Mouse (Mus musculus): ENCODE measurements around the gene Suv39h1. TPM values are rescaled to one million over a fixed set of nuclear protein-coding genes. Genes with fewer than 3 reads are reported as not detected.
"Not testable (repeated sequence)": the region's sequence is repeated elsewhere in the genome, so short reads cannot be mapped to it uniquely, and the experiment has no call there.

Suv39h1 gene
- total RNA-seq, 1 experiment, result 42.6 TPM

- H3K4me3 ChIP-seq (ENCODE audit: insufficient read depth in 1 of 2, low read depth in 1 of 2, low read length in 2 of 2, poor library complexity in 1 of 2, severe bottlenecking in 1 of 2), result no peak overlapping the region
- H3K27ac ChIP-seq (ENCODE audit: insufficient read depth, low read depth, low read length, poor library complexity, severe bottlenecking), result no peak overlapping the region
- in situ Hi-C loops (cut with MboI; ENCODE audit: low sequenced_read_pairs in 2 of 2, unreplicated experiment in 2 of 2), result no loop called here
- DNase-seq (ENCODE audit: low read depth, low spot score), result no peak
- H3K4me1 ChIP-seq (ENCODE audit: control insufficient read depth in 2 of 2, insufficient read depth in 2 of 2, low read length in 2 of 2, poor library complexity in 1 of 2), result peaks cover 0 to 2% of the 10 kb centered on the region in 2 experiments; a peak in 1 of 4 replicates
- no peaks in the 10 kb centered on the region for H3K36me3 ChIP-seq (ENCODE audit: control insufficient read depth, insufficient read depth, low read length, poor library complexity, severe bottlenecking)
- H3K9ac ChIP-seq (ENCODE audit: insufficient read depth, low read depth, low read length, poor library complexity, severe bottlenecking), result no peak overlapping the region
- no peak for TF ChIP-seq MAFK (IDR thresholded peaks at IDR 0.05; ENCODE audit: insufficient read depth, low read depth, low read length)
- no peak for TF ChIP-seq HCFC1 (IDR thresholded peaks at IDR 0.05; ENCODE audit: borderline replicate concordance, insufficient read depth, low read length)
- TF ChIP-seq ZC3H11A (IDR thresholded peaks at IDR 0.05; ENCODE audit: borderline replicate concordance, low read depth, low read length), result no peak
- TF ChIP-seq CHD2 (IDR thresholded peaks at IDR 0.05; ENCODE audit: low read depth, low read length), result no peak
- TF ChIP-seq ZNF384 (IDR thresholded peaks at IDR 0.05; ENCODE audit: low read depth, low read length), result no peak
- H3K9me3 ChIP-seq (ENCODE audit: control insufficient read depth, insufficient read depth, low read depth, low read length), result no peaks in the 10 kb centered on the region
Measured at GRCm38 (mm10) chrX:8084771-8085259, 10.3 kb upstream of the Suv39h1 start.

GRCm38 (mm10) chrX:8075104-8075503, 544 bp upstream of the Suv39h1 start:
- in situ Hi-C loops (cut with MboI; ENCODE audit: low sequenced_read_pairs in 2 of 2, unreplicated experiment in 2 of 2), result no loop called here
- peak overlapping the region; percentile 67 to 72 for H3K4me3 ChIP-seq (ENCODE audit: insufficient read depth in 1 of 2, low read depth in 1 of 2, low read length in 2 of 2, poor library complexity in 1 of 2, severe bottlenecking in 1 of 2)
- TF ChIP-seq ZNF384 (IDR thresholded peaks at IDR 0.05; ENCODE audit: low read depth, low read length), result no peak
- H3K9ac ChIP-seq (ENCODE audit: insufficient read depth, low read depth, low read length, poor library complexity, severe bottlenecking), result peak overlapping the region; percentile 75
- H3K9me3 ChIP-seq (ENCODE audit: control insufficient read depth, insufficient read depth, low read depth, low read length), result no peaks in the 10 kb centered on the region
- H3K27ac ChIP-seq (ENCODE audit: insufficient read depth, low read depth, low read length, poor library complexity, severe bottlenecking), result 0 out of 2 replicates have a peak overlapping the region, but pooled peaks have one; percentile 3
- DNase-seq (ENCODE audit: low read depth, low spot score), result no peak
- H3K4me1 ChIP-seq (ENCODE audit: control insufficient read depth in 2 of 2, insufficient read depth in 2 of 2, low read length in 2 of 2, poor library complexity in 1 of 2), result peaks cover 0 to 5% of the 10 kb centered on the region in 2 experiments; a peak in 1 of 4 replicates
- H3K36me3 ChIP-seq (ENCODE audit: control insufficient read depth, insufficient read depth, low read length, poor library complexity, severe bottlenecking), result peaks cover 12% of the 10 kb centered on the region

GRCm38 (mm10) chrX:8073881-8074429, 605 bp downstream of the Suv39h1 start:
- DNase-seq (ENCODE audit: low read depth, low spot score), result no peak
- H3K9ac ChIP-seq (ENCODE audit: insufficient read depth, low read depth, low read length, poor library complexity, severe bottlenecking), result peak overlapping the region; percentile 92
- H3K36me3 ChIP-seq (ENCODE audit: control insufficient read depth, insufficient read depth, low read length, poor library complexity, severe bottlenecking), result peaks cover 12% of the 10 kb centered on the region
- H3K4me3 ChIP-seq (ENCODE audit: insufficient read depth in 1 of 2, low read depth in 1 of 2, low read length in 2 of 2, poor library complexity in 1 of 2, severe bottlenecking in 1 of 2), result peak overlapping the region; percentile 70 to 87
- H3K27ac ChIP-seq (ENCODE audit: insufficient read depth, low read depth, low read length, poor library complexity, severe bottlenecking), result peak overlapping the region; percentile 96
- H3K9me3 ChIP-seq (ENCODE audit: control insufficient read depth, insufficient read depth, low read depth, low read length), result no peaks in the 10 kb centered on the region
- in situ Hi-C loops (cut with MboI; ENCODE audit: low sequenced_read_pairs in 2 of 2, unreplicated experiment in 2 of 2), result no loop called here
- peaks cover 0 to 5% of the 10 kb centered on the region in 2 experiments; a peak in 1 of 4 replicates for H3K4me1 ChIP-seq (ENCODE audit: control insufficient read depth in 2 of 2, insufficient read depth in 2 of 2, low read length in 2 of 2, poor library complexity in 1 of 2)
- TF ChIP-seq CHD2 (IDR thresholded peaks at IDR 0.05; ENCODE audit: low read depth, low read length) (no peak), ZC3H11A (IDR thresholded peaks at IDR 0.05; ENCODE audit: borderline replicate concordance, low read depth, low read length) (no peak), ZNF384 (IDR thresholded peaks at IDR 0.05; ENCODE audit: low read depth, low read length) (no peak), HCFC1 (IDR thresholded peaks at IDR 0.05; ENCODE audit: borderline replicate concordance, insufficient read depth, low read length) (no peak), MAFK (IDR thresholded peaks at IDR 0.05; ENCODE audit: insufficient read depth, low read depth, low read length) (no peak)

GRCm38 (mm10) chrX:8069166-8069565, 5.4 kb downstream of the Suv39h1 start:
- H3K27ac ChIP-seq (ENCODE audit: insufficient read depth, low read depth, low read length, poor library complexity, severe bottlenecking), result no peak overlapping the region
- H3K36me3 ChIP-seq (ENCODE audit: control insufficient read depth, insufficient read depth, low read length, poor library complexity, severe bottlenecking), result peaks cover 20% of the 10 kb centered on the region
- in situ Hi-C loops (cut with MboI; ENCODE audit: low sequenced_read_pairs in 2 of 2, unreplicated experiment in 2 of 2), result no loop called here
- TF ChIP-seq ZNF384 (IDR thresholded peaks at IDR 0.05; ENCODE audit: low read depth, low read length) (no peak), ZC3H11A (IDR thresholded peaks at IDR 0.05; ENCODE audit: borderline replicate concordance, low read depth, low read length) (no peak), CHD2 (IDR thresholded peaks at IDR 0.05; ENCODE audit: low read depth, low read length) (no peak), HCFC1 (IDR thresholded peaks at IDR 0.05; ENCODE audit: borderline replicate concordance, insufficient read depth, low read length) (no peak), MAFK (IDR thresholded peaks at IDR 0.05; ENCODE audit: insufficient read depth, low read depth, low read length) (no peak)
- no peak overlapping the region for H3K9ac ChIP-seq (ENCODE audit: insufficient read depth, low read depth, low read length, poor library complexity, severe bottlenecking)
- DNase-seq (ENCODE audit: low read depth, low spot score), result no peak
- peaks cover 0 to 5% of the 10 kb centered on the region in 2 experiments; a peak in 1 of 4 replicates for H3K4me1 ChIP-seq (ENCODE audit: control insufficient read depth in 2 of 2, insufficient read depth in 2 of 2, low read length in 2 of 2, poor library complexity in 1 of 2)
- H3K4me3 ChIP-seq (ENCODE audit: insufficient read depth in 1 of 2, low read depth in 1 of 2, low read length in 2 of 2, poor library complexity in 1 of 2, severe bottlenecking in 1 of 2), result no peak overlapping the region
- no peaks in the 10 kb centered on the region for H3K9me3 ChIP-seq (ENCODE audit: control insufficient read depth, insufficient read depth, low read depth, low read length)

- H3K27ac ChIP-seq (ENCODE audit: insufficient read depth, low read depth, low read length, poor library complexity, severe bottlenecking), result peak overlapping the region; percentile 88
- peak overlapping the region; percentile 35; the same call in 1 of the 2 replicates for H3K9ac ChIP-seq (ENCODE audit: insufficient read depth, low read depth, low read length, poor library complexity, severe bottlenecking)
- in situ Hi-C loops (cut with MboI; ENCODE audit: low sequenced_read_pairs in 2 of 2, unreplicated experiment in 2 of 2); H3K36me3 ChIP-seq (ENCODE audit: control insufficient read depth, insufficient read depth, low read length, poor library complexity, severe bottlenecking); H3K9me3 ChIP-seq (ENCODE audit: control insufficient read depth, insufficient read depth, low read depth, low read length); DNase-seq (ENCODE audit: low read depth, low spot score); H3K4me1 ChIP-seq (ENCODE audit: control insufficient read depth in 2 of 2, insufficient read depth in 2 of 2, low read length in 2 of 2, poor library complexity in 1 of 2): not testable (repeated sequence)
- H3K4me3 ChIP-seq (ENCODE audit: insufficient read depth in 1 of 2, low read depth in 1 of 2, low read length in 2 of 2, poor library complexity in 1 of 2, severe bottlenecking in 1 of 2), result peak overlapping the region; percentile 8 to 62; a peak in 2 of 4 replicates
Measured at GRCm38 (mm10) chrX:8051044-8051781, 23.3 kb downstream of the Suv39h1 start.
